Mouse (Mus musculus) small intestine, adult 2 months (tissue): ENCODE results near the gene Scd1.

Experiments
- CTCF ChIP-seq: fragments of 200-500 bp; IDR thresholded peaks from 2 replicates; pipeline ENCODE4 v1.5.1; 2012; ENCODE audit warnings: low read depth, mild to moderate bottlenecking, control low read depth, inconsistent platforms, low read length, moderate library complexity, mixed read lengths; ENCODE audit not compliant: insufficient replicate concordance, insufficient read length; ENCODE audit errors: extremely low read depth
- POLR2A ChIP-seq: fragments of 200-500 bp; IDR thresholded peaks from 2 replicates; pipeline ENCODE4 v1.6.1; 2012; ENCODE audit warnings: low read depth, mild to moderate bottlenecking, control low read depth, inconsistent platforms, low read length, moderate library complexity

DNA sequence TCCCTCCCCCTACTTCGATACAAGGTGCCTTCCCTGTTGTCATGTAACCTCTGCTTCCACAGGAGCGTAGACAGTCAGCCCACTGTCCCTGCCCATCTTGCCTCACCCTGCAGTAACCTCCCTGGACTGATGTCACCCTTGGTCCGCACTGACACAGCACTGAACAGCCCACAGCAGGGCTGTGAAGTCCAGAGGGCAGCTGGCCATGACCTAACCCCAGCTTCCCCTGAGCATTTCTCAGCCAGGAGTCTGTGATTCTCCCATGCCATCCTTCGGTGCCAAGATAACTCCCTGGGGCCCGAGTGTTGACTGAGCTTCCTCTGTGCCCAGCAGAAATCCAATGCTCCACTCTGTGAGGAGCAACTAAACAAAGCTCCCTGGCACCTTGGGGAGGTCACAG lies 8.6 kb upstream of the Scd1 start:
- TF ChIP-seq CTCF: no peak
- no peak for TF ChIP-seq POLR2A
